Mouse (Mus musculus): ENCODE measurements around the gene Cyp2d22.
"Not testable (repeated sequence)": the region's sequence is repeated elsewhere in the genome, so short reads cannot be mapped to it uniquely, and the experiment has no call there.

Cyp2d22 gene

DNA sequence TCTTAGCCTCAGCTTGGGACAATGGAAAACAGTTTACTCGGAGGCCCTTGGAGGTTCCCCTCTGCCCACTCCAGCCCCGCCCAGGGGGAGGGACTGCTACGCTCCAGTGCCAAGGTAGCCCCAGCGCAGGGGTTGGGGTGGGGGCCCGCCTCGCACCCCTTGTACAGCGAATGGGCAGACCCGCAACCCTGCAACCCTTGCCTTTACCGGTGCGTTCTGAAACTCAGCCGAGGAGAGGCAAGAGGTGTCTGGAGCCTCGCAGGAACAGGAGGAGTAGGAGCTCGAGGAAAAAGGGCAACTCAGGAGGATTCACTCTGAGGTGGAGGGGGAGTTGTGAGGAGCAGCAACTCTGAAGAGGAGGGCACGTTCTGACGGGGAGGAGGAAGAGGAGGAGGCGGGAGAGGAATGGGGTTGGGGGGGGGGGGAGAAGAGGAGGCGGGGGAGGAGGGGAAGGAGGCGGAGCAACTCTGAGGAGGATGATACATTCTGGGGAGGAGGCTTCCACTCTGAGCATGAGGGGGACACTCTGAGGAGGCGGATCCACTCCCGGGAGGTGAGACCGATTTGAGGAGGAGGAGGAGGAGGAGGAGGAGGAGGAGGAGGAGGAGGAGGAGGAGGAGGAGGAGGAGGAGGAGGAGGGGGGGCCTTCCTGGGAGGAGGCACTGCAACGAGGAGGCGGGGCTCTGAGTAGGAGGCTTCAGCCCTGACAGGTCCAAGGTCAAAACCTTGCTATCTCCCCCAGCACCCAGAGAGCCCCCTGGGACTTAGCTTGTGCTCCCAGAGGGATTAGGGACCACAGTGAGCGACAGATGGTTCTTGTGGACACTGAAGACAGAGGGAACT lies at the start of gene Cyp2d22:
Cyp2d22 (minus strand) TSS at position 390 of the 843 bp plus-strand sequence.
- DNase-seq (ENCODE audit: low read depth, low spot score), result no peak

- no peak for DNase-seq (ENCODE audit: low read depth, low spot score)
These were observed 43.4 kb upstream of the Cyp2d22 start for GRCm38 (mm10) chr15:82423471-82423870.

DNA sequence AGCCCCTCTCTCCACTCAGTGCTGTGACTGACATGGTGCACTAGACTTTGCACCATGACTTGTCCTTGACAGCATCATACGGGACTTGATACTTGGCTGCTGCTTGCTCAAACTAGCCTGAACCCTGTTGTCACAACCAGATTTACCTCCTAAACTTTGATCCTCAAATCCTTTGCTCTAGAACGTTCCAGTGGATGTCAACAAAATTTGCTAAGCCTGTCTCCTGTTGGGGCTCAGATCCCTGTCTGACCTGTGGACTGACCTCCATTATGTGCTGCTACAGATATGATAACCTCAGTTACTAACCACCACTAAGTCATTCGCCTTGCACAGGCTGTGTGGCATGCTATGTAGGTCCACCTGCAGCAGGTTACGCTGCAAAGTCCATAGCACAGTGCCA lies 42.9 kb upstream of the Cyp2d22 start:
- DNase-seq (ENCODE audit: low read depth, low spot score), result no peak

- DNase-seq (ENCODE audit: low read depth, low spot score), result no peak
These were observed 38.6 kb upstream of the Cyp2d22 start for GRCm38 (mm10) chr15:82418616-82419015.

- peak; percentile 78 for DNase-seq (ENCODE audit: low read depth, low spot score)
These were observed 37.0 kb upstream of the Cyp2d22 start for GRCm38 (mm10) chr15:82416797-82417789.

DNA sequence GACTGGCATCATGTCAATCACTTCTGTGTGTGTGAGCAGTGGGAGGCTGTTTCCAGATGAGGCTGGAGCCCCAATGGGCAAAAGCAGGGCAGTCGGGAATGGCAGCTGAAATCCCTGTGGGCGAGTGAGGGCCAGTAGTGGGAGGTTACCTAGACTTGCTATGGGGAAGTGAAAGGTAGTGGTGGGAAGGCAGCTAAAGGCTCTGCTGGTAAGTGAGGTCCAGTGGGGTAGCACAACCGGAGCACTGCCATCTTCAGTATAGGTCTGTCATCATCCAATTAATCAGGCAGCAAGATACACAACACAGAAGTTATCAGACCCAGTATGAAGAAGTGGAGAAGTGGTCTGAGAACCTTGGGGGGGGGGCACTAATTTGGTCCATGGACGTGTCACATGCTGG lies 27.5 kb upstream of the Cyp2d22 start:
- DNase-seq (ENCODE audit: low read depth, low spot score), result no peak

GRCm38 (mm10) chr15:82406981-82407380 lies 26.9 kb upstream of the Cyp2d22 start, which contains the start of gene Cyp2d10:
Gene Cyp2d10 (minus strand): TSS chr15:82407195.
- no peak for DNase-seq (ENCODE audit: low read depth, low spot score)

DNA sequence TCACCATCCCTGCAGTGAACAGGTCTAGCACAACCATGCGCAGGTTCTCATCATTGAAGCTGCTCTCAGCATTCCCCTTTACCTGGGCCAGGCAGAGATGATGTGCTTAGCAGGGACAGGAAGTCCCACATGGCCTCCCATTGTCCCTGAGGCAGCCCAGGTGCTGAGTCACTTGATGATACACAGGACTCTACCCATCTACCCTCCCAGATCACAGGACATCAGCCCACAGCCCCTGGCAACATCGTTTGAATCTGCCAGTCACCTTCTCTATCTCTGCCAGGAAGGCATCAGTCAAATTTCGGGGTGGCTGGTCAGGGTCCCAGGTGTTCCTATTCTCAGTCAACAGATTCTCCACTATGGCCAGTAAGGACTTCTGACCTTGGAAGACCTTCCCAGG lies 24.1 kb upstream of the Cyp2d22 start:
- DNase-seq (ENCODE audit: low read depth, low spot score), result no peak

DNA sequence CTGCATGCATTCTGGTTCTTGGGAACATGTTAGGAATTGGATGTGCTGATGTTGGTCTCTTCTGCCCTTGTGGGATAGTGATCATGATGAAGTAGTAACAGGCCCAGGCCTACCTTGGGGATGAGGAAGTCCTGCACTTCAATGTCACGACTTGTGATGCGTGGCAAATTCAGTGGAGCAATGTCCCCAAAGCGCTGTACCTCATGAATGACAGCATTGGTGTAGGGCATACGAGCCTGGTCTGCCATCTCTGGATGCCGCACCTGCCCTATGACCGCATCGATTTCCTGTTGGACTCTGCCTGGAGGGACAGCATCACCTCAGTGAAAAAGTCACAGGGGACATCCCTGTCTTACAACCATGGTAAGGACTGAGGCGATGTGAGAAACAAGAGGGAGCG lies 23.5 kb upstream of the Cyp2d22 start:
- no peak for DNase-seq (ENCODE audit: low read depth, low spot score)

- DNase-seq (ENCODE audit: low read depth, low spot score), result no peak
These were observed 22.7 kb upstream of the Cyp2d22 start for GRCm38 (mm10) chr15:82402741-82403140.

DNA sequence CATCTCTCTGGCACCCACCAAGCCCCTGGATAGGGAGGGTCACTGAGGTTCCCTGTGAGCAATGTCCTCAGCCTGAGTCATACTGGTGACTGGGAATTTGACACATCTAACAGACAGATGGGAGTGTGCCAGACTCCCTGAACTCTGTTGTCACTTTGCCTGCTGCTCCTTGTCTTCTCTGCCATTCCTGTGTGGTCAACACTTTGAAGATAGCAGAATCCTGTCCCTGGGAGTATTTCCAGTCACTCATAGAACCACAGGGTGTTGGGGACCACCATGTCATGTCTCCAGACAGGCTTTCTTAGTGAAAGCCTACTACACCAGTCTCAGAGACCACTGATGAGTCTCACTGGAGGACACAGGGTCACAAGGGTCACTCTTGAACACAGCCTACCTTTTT lies 22.0 kb upstream of the Cyp2d22 start:
- no peak for DNase-seq (ENCODE audit: low read depth, low spot score)

DNA sequence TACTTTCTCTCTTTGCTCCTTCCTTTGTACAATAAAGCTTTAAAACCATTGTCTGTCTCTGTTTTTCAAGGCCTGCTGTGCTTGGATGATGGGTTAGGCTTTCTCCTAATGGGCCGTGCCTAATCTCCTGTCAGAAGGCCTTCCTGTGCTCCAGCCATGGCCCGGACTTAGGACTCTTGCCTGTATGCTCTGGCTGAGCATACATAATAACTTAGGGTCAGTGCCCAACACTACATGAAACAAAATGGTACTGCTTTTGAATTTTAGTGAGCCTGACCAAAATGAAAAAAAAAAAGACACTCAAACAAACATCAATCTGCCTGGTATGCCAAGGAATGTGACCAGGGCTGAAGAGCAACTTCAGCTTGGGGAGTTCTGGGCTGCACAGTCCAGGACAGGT lies 21.5 kb upstream of the Cyp2d22 start:
- DNase-seq (ENCODE audit: low read depth, low spot score), result no peak

GRCm38 (mm10) chr15:82395955-82396354 lies 15.9 kb upstream of the Cyp2d22 start:
- DNase-seq (ENCODE audit: low read depth, low spot score), result not testable (repeated sequence)

GRCm38 (mm10) chr15:82393922-82394321 lies 13.9 kb upstream of the Cyp2d22 start, which contains the start of gene Cyp2d11:
Gene Cyp2d11 (minus strand): TSS chr15:82394022.
- not testable (repeated sequence) for DNase-seq (ENCODE audit: low read depth, low spot score)

DNA sequence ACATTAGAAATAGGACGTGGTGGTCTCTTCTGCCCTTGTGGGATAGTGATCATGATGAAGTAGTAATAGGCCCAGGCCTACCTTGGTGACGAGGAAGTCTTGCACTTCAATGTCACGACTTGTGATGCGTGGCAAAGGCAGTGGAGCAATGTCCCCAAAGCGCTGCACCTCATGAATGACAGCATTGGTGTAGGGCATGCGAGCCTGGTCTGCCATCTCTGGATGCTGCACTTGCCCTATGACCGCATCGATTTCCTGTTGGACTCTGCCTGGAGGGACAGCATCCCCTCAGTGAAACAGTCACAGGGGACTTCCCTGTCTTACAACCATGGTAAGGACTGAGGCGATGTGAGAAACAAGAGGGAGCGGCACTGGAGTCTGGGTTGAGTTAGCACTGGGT lies 9.9 kb upstream of the Cyp2d22 start:
- DNase-seq (ENCODE audit: low read depth, low spot score), result not testable (repeated sequence)

DNA sequence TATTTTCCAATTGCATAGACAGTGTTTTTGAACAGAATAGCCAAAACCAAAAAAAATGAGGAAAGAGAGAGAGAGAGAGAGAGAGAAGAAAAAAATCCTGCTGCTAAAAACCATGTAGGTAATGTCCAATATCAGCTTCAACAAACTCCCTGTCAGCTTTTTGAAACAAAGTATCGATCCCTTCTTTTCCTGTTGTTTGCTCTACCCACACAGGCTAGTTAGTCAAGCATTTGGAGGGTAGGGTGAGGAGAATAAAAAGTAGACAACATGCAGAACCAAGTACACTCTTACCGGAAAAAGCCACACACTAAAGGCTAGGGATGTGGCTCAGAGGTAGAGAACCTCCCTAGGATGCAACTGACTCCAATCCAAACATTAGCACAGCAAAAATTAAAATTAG lies 5.7 kb upstream of the Cyp2d22 start:
- DNase-seq (ENCODE audit: low read depth, low spot score), result no peak

DNA sequence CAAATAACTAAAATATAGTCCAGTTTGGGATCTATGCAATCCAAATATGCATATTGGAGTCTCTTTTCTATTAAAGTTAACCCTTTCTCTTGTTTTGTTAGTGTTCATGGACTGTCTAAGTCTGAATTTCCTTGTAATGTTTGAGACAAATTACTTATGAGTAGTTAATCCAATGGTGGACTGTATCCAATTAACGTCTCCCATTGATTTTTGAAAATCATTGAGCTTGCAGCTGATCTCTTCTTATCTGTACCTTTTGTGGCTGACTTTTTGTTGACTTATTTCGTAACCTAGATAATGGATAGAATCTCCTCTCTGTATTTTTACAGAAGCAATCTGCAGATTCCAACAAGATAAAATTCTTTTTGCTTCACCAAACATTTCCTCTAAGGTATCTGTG lies 2.4 kb upstream of the Cyp2d22 start:
- no peak for DNase-seq (ENCODE audit: low read depth, low spot score)

GRCm38 (mm10) chr15:82380714-82381062 lies 628 bp upstream of the Cyp2d22 start:
- DNase-seq (ENCODE audit: low read depth, low spot score), result no peak

GRCm38 (mm10) chr15:82379511-82379870 lies 569 bp downstream of the Cyp2d22 start:
- DNase-seq (ENCODE audit: low read depth, low spot score), result no peak

GRCm38 (mm10) chr15:82378261-82379180 lies 1.5 kb downstream of the Cyp2d22 start:
- DNase-seq (ENCODE audit: low read depth, low spot score), result no peak

DNA sequence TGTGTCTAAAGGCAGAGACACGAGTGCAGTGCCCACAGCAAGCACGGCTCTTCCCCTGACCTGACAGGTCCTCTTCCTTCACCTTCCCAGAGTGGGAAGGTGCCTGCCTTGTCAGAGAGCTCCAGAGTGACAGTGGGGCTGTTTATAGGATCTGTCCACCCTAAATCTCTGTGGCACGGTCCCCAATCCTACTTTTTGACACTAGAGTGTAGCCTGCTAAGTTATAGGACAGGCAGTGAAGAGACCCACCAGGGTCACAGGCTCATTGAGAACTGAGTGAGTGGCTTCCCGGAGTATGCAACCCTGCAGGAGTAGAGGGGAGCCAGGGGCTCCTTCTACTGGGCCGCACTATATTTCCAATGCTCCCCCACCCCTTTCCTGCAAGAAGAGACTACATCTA lies 2.4 kb downstream of the Cyp2d22 start:
- DNase-seq (ENCODE audit: low read depth, low spot score), result no peak

Data from 3T3-L1 (cell line).